Mouse (Mus musculus) embryonic fibroblast, embryonic 13.5 days (primary cell): Measurements from ENCODE around the gene Mpc1.

Experiments
- CTCF ChIP-seq: IDR thresholded peaks from 2 replicates; pipeline ENCODE4 v1.5.1; 2011; ENCODE audit warnings: mild to moderate bottlenecking, control low read depth, low read length, moderate library complexity, borderline replicate concordance; ENCODE audit not compliant: insufficient read depth
- POLR2A ChIP-seq: IDR thresholded peaks from 2 replicates; pipeline ENCODE4 v1.6.1; 2011; ENCODE audit warnings: low read depth, mild to moderate bottlenecking, control low read depth, low read length, moderate library complexity

GRCm38 (mm10) chr17:8343416-8343815, 60.7 kb downstream of the Mpc1 start:
- TF ChIP-seq CTCF: no peak
- no peak for TF ChIP-seq POLR2A
